Mouse (Mus musculus): Measurements from ENCODE around the gene Gulp1. TPM values are rescaled to one million over a fixed set of nuclear protein-coding genes. Genes with fewer than 3 reads are reported as not detected.

Gene Gulp1
- polyA plus RNA-seq, 1 experiment from 2014 or later, result 31.4 TPM

GRCm38 (mm10) chr1:44593109-44593508 is 41.8 kb downstream of the Gulp1 start:
- no peaks in the 10 kb centered on the region for H3K36me3 ChIP-seq
- no peak for ATAC-seq (ENCODE audit: borderline replicate concordance, extremely low read depth, low FRiP score, low TSS enrichment)
- WGBS, result 45% methylated on average over 1 of the region's 1 CpGs
- H3K9ac ChIP-seq, result no peak overlapping the region
- no peaks in the 10 kb centered on the region for H3K27me3 ChIP-seq
- H3K4me1 ChIP-seq, result peaks cover 13% of the 10 kb centered on the region
- H3K27ac ChIP-seq, result no peak overlapping the region
- no peak overlapping the region for H3K4me3 ChIP-seq
- H3K4me2 ChIP-seq, result no peak overlapping the region
- no peaks in the 10 kb centered on the region for H3K9me3 ChIP-seq

DNA sequence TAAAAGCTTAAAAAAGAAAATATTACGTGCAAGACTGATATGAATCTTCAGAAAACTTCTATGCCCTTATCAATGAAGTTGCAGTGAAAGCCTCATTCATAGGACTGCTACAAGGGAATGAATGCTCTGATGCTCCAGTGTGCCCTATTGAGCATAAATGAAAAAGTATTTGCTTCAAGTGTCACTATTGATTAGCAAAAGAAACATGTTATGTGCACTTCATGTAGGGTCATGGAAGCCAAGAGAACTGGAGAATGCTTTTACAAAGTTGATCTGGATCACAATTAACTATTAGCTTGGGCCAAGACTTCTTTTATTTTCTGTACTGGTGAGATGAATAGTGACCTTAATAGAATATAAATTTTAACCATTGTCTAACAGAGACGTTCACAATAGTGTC is 47.0 kb downstream of the Gulp1 start:
- no peaks in the 10 kb centered on the region for H3K36me3 ChIP-seq
- no peak overlapping the region for H3K27ac ChIP-seq
- no peak overlapping the region for H3K4me3 ChIP-seq
- H3K4me1 ChIP-seq, result peaks cover 4% of the 10 kb centered on the region; the same call in 1 of the 2 replicates
- ATAC-seq (ENCODE audit: borderline replicate concordance, extremely low read depth, low FRiP score, low TSS enrichment), result no peak
- H3K9me3 ChIP-seq, result no peaks in the 10 kb centered on the region
- no peak overlapping the region for H3K9ac ChIP-seq
- 85% methylated on average over 2 of the region's 2 CpGs for WGBS
- no peak overlapping the region for H3K4me2 ChIP-seq
- H3K27me3 ChIP-seq, result no peaks in the 10 kb centered on the region

- no peak overlapping the region for H3K4me2 ChIP-seq
- ATAC-seq (ENCODE audit: borderline replicate concordance, extremely low read depth, low FRiP score, low TSS enrichment), result no peak
- WGBS, result 72% methylated on average over 2 of the region's 2 CpGs
These were observed 62.2 kb downstream of the Gulp1 start for GRCm38 (mm10) chr1:44613294-44614041.

GRCm38 (mm10) chr1:44618751-44619150 is 67.4 kb downstream of the Gulp1 start:
- no peak overlapping the region for H3K27ac ChIP-seq
- H3K9me3 ChIP-seq, result no peaks in the 10 kb centered on the region
- no peak overlapping the region for H3K4me2 ChIP-seq
- no peak overlapping the region for H3K4me3 ChIP-seq
- 55% methylated on average over 2 of the region's 2 CpGs for WGBS
- ATAC-seq (ENCODE audit: borderline replicate concordance, extremely low read depth, low FRiP score, low TSS enrichment), result no peak
- H3K27me3 ChIP-seq, result no peaks in the 10 kb centered on the region
- H3K4me1 ChIP-seq, result no peaks in the 10 kb centered on the region
- H3K9ac ChIP-seq, result no peak overlapping the region
- H3K36me3 ChIP-seq, result no peaks in the 10 kb centered on the region

More at GRCm38 (mm10) chr1:44613294-44614041, 62.2 kb downstream of the Gulp1 start:
- H3K27ac ChIP-seq, result no peak overlapping the region
- H3K36me3 ChIP-seq, result no peaks in the 10 kb centered on the region
- no peaks in the 10 kb centered on the region for H3K4me1 ChIP-seq
- no peak overlapping the region for H3K9ac ChIP-seq
- no peaks in the 10 kb centered on the region for H3K9me3 ChIP-seq
- no peaks in the 10 kb centered on the region for H3K27me3 ChIP-seq
- H3K4me3 ChIP-seq, result no peak overlapping the region

- no peaks in the 10 kb centered on the region for H3K4me1 ChIP-seq
- H3K9ac ChIP-seq, result no peak overlapping the region
- no peak for ATAC-seq (ENCODE audit: borderline replicate concordance, extremely low read depth, low FRiP score, low TSS enrichment)
- H3K27ac ChIP-seq, result no peak overlapping the region
- 59% methylated on average over 4 of the region's 4 CpGs for WGBS
- no peaks in the 10 kb centered on the region for H3K27me3 ChIP-seq
- H3K4me2 ChIP-seq, result no peak overlapping the region
- no peak overlapping the region for H3K4me3 ChIP-seq
- no peaks in the 10 kb centered on the region for H3K9me3 ChIP-seq
- no peaks in the 10 kb centered on the region for H3K36me3 ChIP-seq
These were observed 83.2 kb downstream of the Gulp1 start for GRCm38 (mm10) chr1:44634481-44634880.

GRCm38 (mm10) chr1:44645678-44646276 is 94.5 kb downstream of the Gulp1 start:
- no peak overlapping the region for H3K9ac ChIP-seq
- H3K4me2 ChIP-seq, result no peak overlapping the region
- H3K4me3 ChIP-seq, result no peak overlapping the region
- ATAC-seq (ENCODE audit: borderline replicate concordance, extremely low read depth, low FRiP score, low TSS enrichment), result no peak
- WGBS, result 85% methylated on average over 6 of the region's 6 CpGs
- no peaks in the 10 kb centered on the region for H3K36me3 ChIP-seq
- no peaks in the 10 kb centered on the region for H3K27me3 ChIP-seq
- H3K9me3 ChIP-seq, result no peaks in the 10 kb centered on the region
- no peak overlapping the region for H3K27ac ChIP-seq
- no peaks in the 10 kb centered on the region for H3K4me1 ChIP-seq

DNA sequence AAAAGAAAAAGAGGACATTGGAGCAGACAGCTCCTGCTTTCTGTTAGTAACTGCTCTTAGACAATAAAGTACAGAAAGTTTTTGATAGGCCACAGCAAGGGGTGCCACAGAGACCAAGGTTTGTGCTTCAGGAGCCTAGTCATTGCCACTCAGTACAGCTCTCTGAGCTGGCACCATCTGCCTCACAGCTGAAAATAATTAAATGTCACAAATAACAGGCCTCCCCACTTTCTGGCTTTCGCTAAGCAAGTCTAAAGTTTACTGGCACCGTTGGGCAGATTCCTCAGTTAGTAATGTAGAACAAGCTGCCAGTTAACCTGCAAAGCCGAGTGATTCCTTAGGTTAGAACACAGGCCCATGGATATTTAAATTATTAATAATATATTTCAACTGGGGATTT is 127.7 kb downstream of the Gulp1 start:
- WGBS, result 65% methylated on average over 3 of the region's 3 CpGs
- Histone ChIP-seq H3K36me3 (no peaks in the 10 kb centered on the region), H3K4me2 (no peak overlapping the region), H3K27ac (peak overlapping the region; percentile 33; the same call in 1 of the 2 replicates), H3K4me1 (0 out of 2 replicates have a peak, but pooled peaks cover 2% of the 10 kb centered on the region), H3K9ac (no peak overlapping the region), H3K4me3 (no peak overlapping the region), H3K9me3 (no peaks in the 10 kb centered on the region), H3K27me3 (no peaks in the 10 kb centered on the region)
- no peak for ATAC-seq (ENCODE audit: borderline replicate concordance, extremely low read depth, low FRiP score, low TSS enrichment)

- no peak overlapping the region for H3K4me2 ChIP-seq
- 0 out of 2 replicates have a peak, but pooled peaks cover 2% of the 10 kb centered on the region for H3K4me1 ChIP-seq
- WGBS, result 52% methylated on average over 3 of the region's 3 CpGs
- no peaks in the 10 kb centered on the region for H3K36me3 ChIP-seq
- H3K9ac ChIP-seq, result no peak overlapping the region
- peak overlapping the region; percentile 33; the same call in 1 of the 2 replicates for H3K27ac ChIP-seq
- no peak for ATAC-seq (ENCODE audit: borderline replicate concordance, extremely low read depth, low FRiP score, low TSS enrichment)
- H3K9me3 ChIP-seq, result no peaks in the 10 kb centered on the region
- no peak overlapping the region for H3K4me3 ChIP-seq
- H3K27me3 ChIP-seq, result no peaks in the 10 kb centered on the region
These were observed 128.1 kb downstream of the Gulp1 start for GRCm38 (mm10) chr1:44679415-44679814.

- Histone ChIP-seq H3K27ac (no peak overlapping the region), H3K27me3 (no peaks in the 10 kb centered on the region), H3K4me2 (no peak overlapping the region), H3K36me3 (no peaks in the 10 kb centered on the region), H3K9me3 (no peaks in the 10 kb centered on the region), H3K9ac (no peak overlapping the region), H3K4me3 (no peak overlapping the region), H3K4me1 (0 out of 2 replicates have a peak, but pooled peaks cover 2% of the 10 kb centered on the region)
- WGBS, result 49% methylated on average over 2 of the region's 2 CpGs
- ATAC-seq (ENCODE audit: borderline replicate concordance, extremely low read depth, low FRiP score, low TSS enrichment), result no peak
These were observed 131.2 kb downstream of the Gulp1 start for GRCm38 (mm10) chr1:44682556-44682955.

- H3K4me3 ChIP-seq, result no peak overlapping the region
These were observed 132.4 kb downstream of the Gulp1 start for GRCm38 (mm10) chr1:44683723-44684122.

DNA sequence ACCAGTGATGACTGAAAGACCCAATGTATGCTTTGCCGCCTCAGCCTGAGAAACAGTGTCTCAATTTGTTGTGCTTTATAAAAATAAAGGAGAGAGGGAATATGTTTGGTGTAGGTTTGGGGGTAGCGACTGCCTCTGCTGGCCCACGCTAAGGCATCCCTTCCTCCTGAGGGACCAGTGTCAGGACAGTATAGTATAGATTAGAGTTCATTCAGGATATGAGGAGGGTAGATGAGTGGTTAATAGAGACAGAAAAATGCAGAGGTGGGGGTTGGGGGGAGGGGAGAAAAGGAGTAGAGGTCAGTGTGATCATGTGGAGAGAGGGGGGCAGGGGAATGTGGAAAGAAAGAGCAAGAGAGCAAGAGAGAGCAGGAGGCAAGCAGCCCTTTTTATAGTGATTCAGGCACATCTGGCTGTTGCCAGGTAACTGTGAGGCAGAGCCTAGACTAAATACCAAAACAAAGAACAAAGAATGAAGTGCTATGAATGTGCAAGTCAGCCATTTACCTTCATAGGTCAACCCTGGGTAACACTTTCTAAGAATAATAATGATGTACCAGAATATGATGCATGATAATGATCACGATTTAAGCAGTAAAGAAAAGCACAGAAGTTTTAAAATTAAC is 169.6 kb downstream of the Gulp1 start:
- Histone ChIP-seq H3K9me3 (no peaks in the 10 kb centered on the region), H3K4me3 (no peak overlapping the region), H3K9ac (no peak overlapping the region), H3K27me3 (no peaks in the 10 kb centered on the region), H3K36me3 (no peaks in the 10 kb centered on the region), H3K4me1 (no peaks in the 10 kb centered on the region), H3K4me2 (no peak overlapping the region), H3K27ac (no peak overlapping the region)
- WGBS, result 57% methylated on average over 4 of the region's 4 CpGs
- no peak for ATAC-seq (ENCODE audit: borderline replicate concordance, extremely low read depth, low FRiP score, low TSS enrichment)

More at GRCm38 (mm10) chr1:44683723-44684122, 132.4 kb downstream of the Gulp1 start:
- H3K27ac ChIP-seq, result no peak overlapping the region
- no peaks in the 10 kb centered on the region for H3K9me3 ChIP-seq
- 0 out of 2 replicates have a peak, but pooled peaks cover 2% of the 10 kb centered on the region for H3K4me1 ChIP-seq
- no peaks in the 10 kb centered on the region for H3K27me3 ChIP-seq
- no peak overlapping the region for H3K9ac ChIP-seq
- no peak for ATAC-seq (ENCODE audit: borderline replicate concordance, extremely low read depth, low FRiP score, low TSS enrichment)
- no peaks in the 10 kb centered on the region for H3K36me3 ChIP-seq
- WGBS, result 71% methylated on average over 6 of the region's 6 CpGs
- H3K4me2 ChIP-seq, result no peak overlapping the region

DNA sequence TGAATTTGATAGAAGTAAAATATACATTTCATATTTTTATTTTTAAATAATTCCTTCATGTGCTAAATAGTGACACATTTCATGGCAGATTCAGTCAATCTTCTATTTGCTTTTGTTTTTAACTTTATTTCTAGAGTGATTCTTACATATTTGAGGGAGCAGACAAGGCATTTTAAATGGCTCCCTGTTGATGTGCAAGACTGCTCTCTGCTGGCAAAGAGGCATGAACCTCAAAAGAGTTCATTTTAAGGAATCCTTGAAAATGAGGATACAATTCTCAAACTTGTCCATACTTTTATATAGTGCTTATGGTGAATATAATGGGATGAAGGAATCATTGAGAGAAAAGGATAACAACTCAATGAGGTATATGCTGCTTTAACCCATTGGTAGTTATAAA is 189.9 kb downstream of the Gulp1 start:
- H3K36me3 ChIP-seq, result no peaks in the 10 kb centered on the region
- H3K9ac ChIP-seq, result no peak overlapping the region
- H3K4me3 ChIP-seq, result no peak overlapping the region
- ATAC-seq (ENCODE audit: borderline replicate concordance, extremely low read depth, low FRiP score, low TSS enrichment), result no peak
- no peak overlapping the region for H3K27ac ChIP-seq
- H3K9me3 ChIP-seq, result no peaks in the 10 kb centered on the region
- H3K27me3 ChIP-seq, result no peaks in the 10 kb centered on the region
- no peak overlapping the region for H3K4me2 ChIP-seq
- no peaks in the 10 kb centered on the region for H3K4me1 ChIP-seq

Measured in lung, embryonic 15.5 days (tissue).